Mouse (Mus musculus): ENCODE measurements around the gene Atoh1.

The Atoh1 gene

GRCm38 (mm10) chr6:64728499-64729198, at the start of gene Atoh1:
Gene Atoh1, plus strand, starts transcription at chr6:64729125.
- no peak for DNase-seq

GRCm38 (mm10) chr6:64683974-64684373, 45.0 kb upstream of the Atoh1 start:
- DNase-seq = no peak

- DNase-seq = no peak
These were observed 44.0 kb upstream of the Atoh1 start for GRCm38 (mm10) chr6:64684973-64685372.

- DNase-seq = no peak
These were observed 40.6 kb upstream of the Atoh1 start for GRCm38 (mm10) chr6:64688181-64688944.

- DNase-seq = no peak
These were observed 34.2 kb upstream of the Atoh1 start for GRCm38 (mm10) chr6:64694688-64695087.

GRCm38 (mm10) chr6:64703659-64704058, 25.3 kb upstream of the Atoh1 start:
- no peak for DNase-seq

GRCm38 (mm10) chr6:64727751-64728403, 1.0 kb upstream of the Atoh1 start:
- DNase-seq = no peak

GRCm38 (mm10) chr6:64729231-64730011, 496 bp downstream of the Atoh1 start:
- DNase-seq = no peak

- no peak for DNase-seq
These were observed 1.1 kb downstream of the Atoh1 start for GRCm38 (mm10) chr6:64730030-64730429.

- DNase-seq = no peak
These were observed 1.6 kb downstream of the Atoh1 start for GRCm38 (mm10) chr6:64730506-64731020.

- DNase-seq = no peak
These were observed 2.2 kb downstream of the Atoh1 start for GRCm38 (mm10) chr6:64731126-64731525.

- no peak for DNase-seq
These were observed 2.8 kb downstream of the Atoh1 start for GRCm38 (mm10) chr6:64731621-64732320.

- DNase-seq = no peak
These were observed 4.4 kb downstream of the Atoh1 start for GRCm38 (mm10) chr6:64733311-64733710.

- DNase-seq = no peak
These were observed 5.8 kb downstream of the Atoh1 start for GRCm38 (mm10) chr6:64734441-64735320.

- DNase-seq = no peak
These were observed 7.4 kb downstream of the Atoh1 start for GRCm38 (mm10) chr6:64736317-64736716.

- DNase-seq = no peak
These were observed 14.1 kb downstream of the Atoh1 start for GRCm38 (mm10) chr6:64742915-64743489.

GRCm38 (mm10) chr6:64754515-64754914, 25.6 kb downstream of the Atoh1 start:
- DNase-seq = no peak

- DNase-seq = no peak
These were observed 35.0 kb downstream of the Atoh1 start for GRCm38 (mm10) chr6:64763901-64764300.

- DNase-seq = no peak
These were observed 44.5 kb downstream of the Atoh1 start for GRCm38 (mm10) chr6:64773430-64773829.

Measured in thymus, adult 18-20 months (tissue).